Mouse (Mus musculus) central nervous system, embryonic 11.5 days (tissue): ENCODE measurements around the gene Pgk2. TPM values are rescaled to one million over a fixed set of nuclear protein-coding genes. Genes with fewer than 3 reads are reported as not detected.

Experiments used
- polyA plus RNA-seq: library from polyadenylated mRNA; depleted of rRNA; stranded (reverse); fragments of >200 nt; gene quantifications from 2 replicates; pipeline ENCODE4 v1.2.3, GENCODE M21; 2012; rRNA removed

Pgk2 gene
- polyA plus RNA-seq = not detected in 2 replicates

DNA sequence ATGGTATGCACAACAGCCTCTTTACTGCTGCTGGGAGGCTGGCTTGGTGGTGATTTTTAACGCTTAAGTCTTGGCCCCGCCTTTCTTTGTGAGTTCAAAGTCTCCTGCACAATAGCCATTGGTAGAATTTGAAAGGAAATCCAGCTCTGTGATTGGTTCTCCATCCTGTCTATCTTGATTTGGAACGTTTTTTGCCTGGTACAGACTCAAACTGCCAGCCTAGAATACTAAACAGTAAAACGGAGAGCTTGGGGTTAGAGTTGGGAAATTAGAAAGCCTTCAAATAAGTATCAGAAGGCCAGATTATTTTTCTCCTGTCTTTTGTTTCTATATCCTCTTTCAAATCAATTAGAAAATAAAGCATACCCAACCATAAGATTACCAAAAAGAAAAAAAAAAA, at the start of gene Pgk2:
Gene Pgk2, minus strand, starts transcription at position 101 of the 400 bp plus-strand sequence.

DNA sequence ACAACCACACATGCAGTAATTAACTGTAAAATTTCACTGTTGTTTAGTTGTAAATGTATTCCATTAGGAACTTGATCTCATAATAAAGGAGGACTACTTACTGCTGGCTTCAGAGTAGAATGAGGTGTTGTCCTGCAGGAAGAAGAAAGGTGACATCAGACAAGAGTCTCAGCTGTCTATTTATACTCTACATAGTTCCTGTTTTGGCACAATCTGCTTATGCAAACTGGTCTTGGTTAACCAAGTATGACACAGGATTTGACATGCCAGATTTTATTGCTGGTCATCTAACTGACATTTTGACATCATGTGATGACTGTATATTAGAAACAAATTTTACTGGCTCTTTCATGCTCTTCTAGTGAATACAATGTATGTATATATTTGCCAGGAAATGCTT, 33.7 kb upstream of the Pgk2 start, which contains the start of gene Crisp3:
Gene Crisp3, minus strand, starts transcription at position 154 of the 400 bp plus-strand sequence.

Other genes starting within 250 kb of the Pgk2 start
- gene AC192777.2, start 113.2 kb downstream of the Pgk2 start, polyA plus RNA-seq = not detected in 2 replicates
- not detected in 2 replicates for gene Crisp3, start 33.6 kb upstream of the Pgk2 start, polyA plus RNA-seq
- gene Crisp1, start 110.6 kb upstream of the Pgk2 start, polyA plus RNA-seq = not detected in 2 replicates